Mouse (Mus musculus) heart, postnatal 14 days (tissue): ENCODE measurements around the gene Mgat4a. TPM values are rescaled to one million over a fixed set of nuclear protein-coding genes. Genes with fewer than 3 reads are reported as not detected.
"Not testable (repeated sequence)": the region's sequence is repeated elsewhere in the genome, so short reads cannot be mapped to it uniquely, and the experiment has no call there.

Experiments used
- DNase-seq, 2 experiments: peaks; one replicate each; pipeline ENCODE4 v3.0.0; 2021 to 2022
- intact Hi-C: fragments of 180-260 bp; cut with DNase I; formaldehyde crosslinking; loops from one replicate; pipeline ENCODE4 v1.15.1; 2025
- total RNA-seq, 2 experiments: library from RNA; stranded (reverse); gene quantifications; 2 replicates each; pipeline ENCODE4 v1.2.3; 2021

Mgat4a gene
- total RNA-seq, 2 experiments from 2014 or later = 16.2 to 16.9 TPM

DNA sequence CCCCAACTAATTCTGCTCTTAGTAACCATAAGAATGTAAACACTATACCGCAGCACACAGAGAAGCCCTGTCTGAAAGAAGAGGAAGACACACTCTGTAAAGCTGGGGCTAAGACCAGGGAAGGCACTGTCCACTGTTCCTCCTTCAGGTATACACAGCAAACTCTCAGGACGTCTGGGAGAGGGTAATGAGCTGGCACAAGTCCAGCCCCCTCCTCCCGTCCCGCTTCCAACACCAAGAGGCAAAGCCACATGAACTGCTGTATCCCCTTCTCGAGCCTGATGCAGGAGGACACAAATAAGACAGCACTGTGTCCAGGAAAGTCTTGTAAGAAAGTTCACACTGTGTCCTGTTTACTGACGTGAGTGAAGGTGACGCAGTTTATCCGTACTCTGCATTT, 40.1 kb downstream of the Mgat4a start:
- intact Hi-C loops = loop anchor here (5.0 kb wide), 1 partner anchor 37 kb away; no protein-coding TSS in a partner anchor
- DNase-seq = peak; percentile 23 to 29

DNA sequence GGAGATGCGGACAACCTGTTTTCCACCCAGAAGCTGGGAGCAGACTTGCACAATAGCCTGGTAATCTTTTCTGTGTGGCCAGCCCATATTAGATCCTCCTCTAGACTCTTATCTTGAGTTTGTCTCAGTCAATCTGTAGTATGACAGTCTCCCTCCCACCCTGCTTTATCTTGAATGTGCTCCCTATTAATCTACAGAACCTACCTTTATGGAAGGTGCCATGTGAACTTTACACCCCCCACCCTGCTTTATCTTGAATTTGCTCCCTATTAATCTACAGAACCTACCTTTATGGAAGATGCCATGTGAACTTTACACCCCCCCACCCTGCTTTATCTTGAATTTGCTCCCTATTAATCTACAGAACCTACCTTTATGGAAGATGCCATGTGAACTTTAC, 41.4 kb downstream of the Mgat4a start:
- intact Hi-C loops, DNase-seq: not testable (repeated sequence)

DNA sequence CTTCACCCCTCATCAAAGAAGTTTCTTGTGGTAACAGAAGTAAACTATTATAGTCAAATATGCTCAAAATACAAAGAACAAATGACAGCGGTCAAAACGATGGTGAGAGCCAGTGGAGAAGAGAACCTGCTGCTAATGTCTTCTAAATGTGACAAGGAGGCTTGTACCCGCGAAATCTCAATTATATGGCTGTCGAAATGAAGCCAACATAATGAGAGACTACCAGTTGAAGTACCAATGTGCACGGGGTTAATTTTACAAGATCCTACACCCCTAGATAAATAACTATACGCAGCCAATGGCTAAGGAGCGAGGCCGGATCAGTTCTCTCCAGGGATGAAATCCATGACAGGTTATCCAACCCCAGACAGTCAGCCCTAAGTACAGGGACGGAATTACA, 41.9 kb downstream of the Mgat4a start:
- intact Hi-C loops = no loop called here
- no peak for DNase-seq

DNA sequence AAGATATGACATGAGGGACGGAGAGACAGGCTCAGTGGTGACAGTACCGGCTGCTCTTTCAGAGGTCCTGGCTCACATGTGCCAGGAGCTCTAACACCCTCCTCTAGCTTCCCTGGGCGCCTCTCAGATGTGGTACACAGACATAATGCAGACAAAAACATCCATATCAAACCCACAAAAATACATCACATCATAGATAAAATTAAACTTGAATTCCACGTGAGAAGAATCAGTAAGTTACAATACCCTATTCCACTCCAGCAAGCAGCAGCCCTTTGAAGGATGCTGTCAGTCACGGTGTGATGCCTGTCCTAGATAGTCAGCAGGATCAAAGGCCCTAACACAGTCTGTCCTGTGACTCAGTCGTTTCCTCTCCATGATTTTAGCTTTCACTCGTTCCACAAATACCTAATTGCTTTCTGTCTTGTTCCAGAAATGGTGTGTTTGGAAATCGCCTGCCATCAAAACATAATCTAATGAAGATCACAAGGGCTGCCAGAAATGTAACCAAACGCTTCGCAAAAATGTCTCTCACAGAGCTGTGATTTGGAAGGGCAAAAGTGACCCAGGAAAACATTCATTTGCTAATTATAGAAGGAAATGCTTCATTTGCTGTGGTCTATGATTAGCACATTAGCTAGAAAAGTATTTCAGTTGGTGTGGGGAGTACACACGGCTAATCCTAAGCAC, 44.1 kb downstream of the Mgat4a start:
- intact Hi-C loops = no loop called here
- DNase-seq = no peak

DNA sequence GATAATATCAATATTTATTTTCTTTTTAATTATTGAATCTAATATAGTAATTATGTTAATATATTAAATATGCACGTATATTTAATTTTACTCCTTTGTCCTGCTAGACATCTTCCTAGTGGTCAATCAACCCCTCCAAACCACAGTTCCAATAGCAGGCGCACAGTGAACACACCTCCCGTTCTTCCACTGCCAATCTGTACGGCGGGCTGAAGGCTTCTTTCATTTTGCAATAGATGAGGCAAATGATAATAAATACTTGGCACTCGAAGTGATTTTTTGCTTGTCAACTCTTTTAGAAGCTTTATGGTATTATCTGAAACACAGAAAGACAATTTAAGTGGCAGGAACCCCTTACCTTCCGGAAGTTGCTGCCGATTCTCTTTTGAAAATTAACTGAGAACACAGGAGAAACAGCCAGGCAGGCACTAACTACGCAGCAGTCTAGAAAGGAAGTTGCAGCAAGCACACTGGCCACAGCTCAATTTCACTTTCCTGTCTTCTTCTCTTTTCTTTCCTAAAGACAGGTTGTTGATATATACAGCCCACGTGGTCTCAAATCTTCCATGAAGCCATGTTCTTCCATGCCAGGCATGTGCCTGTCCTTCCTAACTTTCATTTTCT, 45.0 kb downstream of the Mgat4a start:
- intact Hi-C loops = no loop called here
- no peak for DNase-seq

DNA sequence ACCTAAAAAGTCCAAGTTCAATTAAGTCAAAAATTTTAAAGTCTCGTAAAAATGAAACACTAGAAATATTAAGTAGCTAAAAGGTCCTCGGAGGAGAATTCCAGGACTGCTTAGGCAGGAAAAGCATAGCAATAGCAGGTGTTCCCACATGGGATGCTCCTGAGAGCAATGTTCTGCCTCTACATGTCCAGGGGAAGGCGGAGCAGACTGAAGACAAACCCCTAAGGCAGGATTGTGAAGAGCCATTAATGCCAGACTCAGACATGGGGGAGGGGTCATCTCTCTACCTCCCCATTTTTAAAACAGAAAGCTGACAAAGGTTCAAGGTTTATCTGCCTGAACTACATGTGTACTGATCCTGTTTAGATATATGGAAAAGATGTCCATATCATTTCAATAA, 45.7 kb downstream of the Mgat4a start:
- DNase-seq = no peak
- intact Hi-C loops = no loop called here

DNA sequence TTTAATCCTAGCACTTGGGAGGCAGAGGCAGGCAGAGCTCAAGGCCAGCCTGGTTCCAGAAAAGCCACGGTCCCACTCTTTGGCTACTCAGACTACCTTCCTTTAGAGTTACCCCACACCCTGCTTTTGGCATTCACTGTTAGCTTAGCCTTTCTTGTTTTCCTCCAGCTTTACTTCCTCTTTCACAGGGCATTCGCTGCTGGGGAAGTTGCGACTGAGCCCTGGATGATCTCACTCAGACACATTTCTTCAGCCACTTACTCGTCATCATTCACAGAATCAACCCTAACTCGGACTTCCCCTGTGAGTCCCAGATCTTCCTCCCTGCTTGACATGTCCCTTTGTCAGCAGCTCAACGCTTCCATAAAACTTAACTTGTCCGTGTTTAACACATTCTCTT, 49.1 kb downstream of the Mgat4a start:
- DNase-seq = no peak
- intact Hi-C loops = no loop called here

DNA sequence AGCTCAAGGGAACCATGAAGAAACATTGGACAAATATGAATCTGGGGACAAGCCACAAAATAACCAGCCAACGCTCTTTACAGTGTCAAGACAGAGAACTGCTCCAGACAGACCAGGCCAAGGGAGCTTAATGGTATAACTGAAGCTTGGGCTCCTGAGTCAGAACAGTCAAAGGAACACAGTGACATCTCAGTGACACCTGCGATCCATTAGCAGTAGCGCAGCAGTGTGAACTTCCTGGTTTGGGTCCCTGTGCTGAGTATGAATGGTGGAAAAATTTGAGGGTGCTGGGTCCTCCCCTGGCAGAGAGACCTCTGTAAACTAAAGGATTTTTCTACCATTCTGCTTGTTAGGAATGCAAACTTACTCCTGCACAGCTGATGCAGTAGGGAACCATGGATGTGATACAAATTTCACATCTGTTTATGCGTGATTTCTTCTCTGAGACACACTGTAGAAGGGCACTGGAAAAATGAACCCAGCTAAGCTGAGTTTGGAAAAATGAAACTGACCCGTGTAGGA, 50.1 kb downstream of the Mgat4a start:
- intact Hi-C loops = no loop called here
- no peak for DNase-seq

DNA sequence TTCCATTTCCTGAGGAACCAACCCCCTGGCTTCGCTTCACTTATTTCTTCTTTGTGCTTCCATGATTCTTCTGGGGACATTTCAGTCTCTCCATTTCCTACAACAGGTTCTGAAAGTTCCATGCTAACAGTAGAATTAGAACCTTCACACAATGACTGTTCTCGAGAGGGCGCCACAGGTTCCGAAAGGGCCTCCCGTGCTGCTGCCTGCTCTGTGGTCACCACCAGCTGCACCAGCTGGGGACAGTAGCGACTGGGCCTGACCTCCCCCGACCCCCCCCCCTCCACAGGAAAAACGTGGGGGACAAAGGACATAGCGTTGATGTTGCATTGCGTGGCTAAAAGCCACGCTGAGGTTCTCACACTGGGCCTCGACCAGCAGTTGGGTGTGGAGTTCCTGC, 52.3 kb downstream of the Mgat4a start:
- intact Hi-C loops = no loop called here
- no peak for DNase-seq

DNA sequence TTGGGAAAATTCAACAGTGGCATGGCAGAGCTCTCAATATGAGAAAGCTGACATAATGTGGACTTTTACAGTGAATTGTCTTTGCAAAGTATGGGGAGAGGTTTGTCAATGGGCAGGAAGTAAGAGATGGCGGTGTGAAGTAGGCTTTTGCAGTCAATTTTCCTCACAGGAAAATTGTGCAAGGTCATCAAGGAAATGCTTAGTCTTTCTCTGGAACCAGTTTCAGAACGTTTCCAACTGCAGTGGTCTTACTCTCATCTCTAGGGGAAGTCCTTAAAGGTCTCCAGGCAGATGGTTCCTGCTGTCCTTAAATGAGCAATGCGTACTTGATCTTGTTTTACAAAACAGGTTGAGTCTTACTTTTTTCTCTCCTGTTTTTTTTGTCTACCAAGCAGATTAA, 53.8 kb downstream of the Mgat4a start:
- no peak for DNase-seq
- intact Hi-C loops = no loop called here

DNA sequence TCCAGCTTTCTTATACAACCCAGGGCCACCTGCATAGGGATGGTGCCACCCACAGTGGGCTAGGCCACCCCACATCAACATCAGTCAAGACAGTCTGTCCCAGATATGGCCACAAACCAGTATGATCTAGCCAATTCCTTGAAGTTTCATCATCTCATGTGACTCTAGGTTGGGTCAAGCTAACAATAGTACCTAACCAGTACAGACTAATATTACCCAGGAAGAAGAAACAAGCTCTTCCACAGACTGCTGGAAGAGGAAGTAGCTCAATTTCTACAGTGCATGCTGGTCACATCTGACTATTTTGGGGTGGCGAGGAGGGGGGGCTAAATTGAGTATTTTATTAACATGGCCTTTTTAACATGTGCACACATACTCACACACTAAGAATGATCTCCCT, 54.4 kb downstream of the Mgat4a start:
- no peak for DNase-seq
- intact Hi-C loops = no loop called here

DNA sequence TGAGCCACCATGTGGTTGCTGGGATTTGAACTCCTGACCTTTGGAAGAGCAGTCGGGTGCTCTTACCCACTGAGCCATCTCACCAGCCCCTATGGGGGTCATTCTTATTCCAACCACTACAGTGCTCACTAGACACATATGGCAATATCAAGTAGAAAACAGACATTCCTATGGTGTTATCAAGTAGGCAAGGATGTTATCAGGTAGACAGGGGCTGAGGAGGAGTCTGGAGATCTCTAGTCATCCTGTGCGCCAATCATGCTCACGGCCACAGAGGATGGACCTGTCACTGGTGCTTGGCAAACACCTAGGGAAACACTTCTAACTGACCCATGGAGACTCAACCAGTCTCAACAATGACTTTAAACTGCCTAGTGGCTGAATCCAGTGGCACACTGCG, 56.2 kb downstream of the Mgat4a start:
- intact Hi-C loops = loop anchor here (5.0 kb wide), 1 partner anchor 53 kb away; no protein-coding TSS in a partner anchor
- no peak for DNase-seq

DNA sequence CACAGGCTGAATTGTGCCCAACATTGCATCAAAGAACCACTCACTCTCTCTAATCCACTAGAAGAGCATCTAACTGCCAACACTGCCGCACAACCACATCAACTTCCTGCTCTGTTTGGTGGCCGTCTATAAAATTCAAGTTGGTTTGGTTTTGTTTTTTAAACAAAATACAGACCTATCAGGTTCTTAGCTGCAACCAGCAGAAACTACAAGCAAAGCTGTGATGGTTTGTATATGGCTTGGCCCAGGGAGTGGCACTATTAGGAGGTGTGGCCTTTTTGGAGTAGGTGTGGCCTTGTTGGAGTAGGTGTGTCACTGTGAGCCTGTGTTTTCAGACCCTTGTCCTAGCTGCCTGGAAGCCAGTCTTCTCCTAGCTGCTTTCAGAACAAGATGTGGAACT, 59.5 kb downstream of the Mgat4a start:
- DNase-seq = no peak
- intact Hi-C loops = loop anchor here (5.0 kb wide), 1 partner anchor 56 kb away; no protein-coding TSS in a partner anchor

DNA sequence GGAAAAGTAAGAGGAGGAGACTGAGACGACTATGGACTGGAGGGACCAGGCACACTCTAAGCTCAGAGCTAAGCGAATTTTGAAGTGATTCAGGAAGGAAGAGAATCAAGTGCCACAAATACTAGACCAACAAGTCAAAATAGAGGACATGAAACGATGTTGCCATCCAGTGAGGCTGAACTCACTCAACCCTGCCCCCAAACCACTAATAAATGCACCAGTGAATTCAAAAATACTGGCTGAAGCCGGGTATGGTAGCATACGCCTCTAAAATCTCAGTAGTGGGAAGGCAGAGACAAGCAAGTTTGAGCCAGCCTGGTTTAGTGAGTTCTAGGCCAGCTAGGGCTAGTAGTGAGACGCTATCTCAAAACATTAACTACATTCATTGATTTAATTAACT, 60.1 kb downstream of the Mgat4a start:
- intact Hi-C loops = loop anchor here (5.0 kb wide), 1 partner anchor 57 kb away; no protein-coding TSS in a partner anchor

DNA sequence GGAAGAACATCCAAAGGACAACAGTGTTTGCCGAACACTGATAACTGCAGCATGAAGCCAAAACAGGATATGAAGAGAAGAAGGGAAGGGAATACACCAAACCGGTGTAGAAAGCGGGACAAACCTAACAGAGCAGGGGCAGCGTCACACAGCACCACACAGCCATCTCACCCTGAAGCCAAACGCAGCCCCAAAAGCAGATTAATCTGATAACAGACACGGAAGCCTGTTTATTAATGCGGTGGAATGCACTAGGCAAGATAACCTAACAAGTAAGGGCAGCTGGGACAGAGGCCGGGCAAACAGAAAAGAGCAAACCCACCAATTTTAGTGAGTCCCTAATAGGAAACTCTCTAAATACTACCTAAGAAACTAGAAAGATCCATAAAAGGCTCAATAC, 61.1 kb downstream of the Mgat4a start:
- no peak for DNase-seq
- intact Hi-C loops = loop anchor here (5.0 kb wide), 1 partner anchor 58 kb away; no protein-coding TSS in a partner anchor

More for the DNA sequence above, 60.1 kb downstream of the Mgat4a start:
- DNase-seq = no peak

DNA sequence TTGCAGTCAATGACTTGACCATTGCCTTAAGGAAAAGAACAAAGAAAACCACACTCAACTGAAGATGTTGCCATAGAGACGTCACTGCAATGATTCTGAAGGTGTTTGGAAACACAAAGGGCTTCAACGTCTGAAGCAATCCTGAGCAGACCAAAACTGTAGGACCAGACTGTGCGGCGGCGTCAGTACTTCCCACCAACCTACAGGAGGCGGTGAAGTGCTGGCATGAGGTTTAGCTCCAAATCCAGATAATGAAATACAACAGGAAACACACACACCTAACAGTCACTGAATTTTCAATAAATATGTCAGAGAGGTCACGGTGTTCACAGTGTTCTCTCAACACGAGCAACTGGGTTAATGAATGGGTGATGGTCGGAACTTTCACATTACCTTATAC, 61.7 kb downstream of the Mgat4a start:
- intact Hi-C loops = no loop called here
- DNase-seq = peak in 1 of 2 experiments; percentile 36

DNA sequence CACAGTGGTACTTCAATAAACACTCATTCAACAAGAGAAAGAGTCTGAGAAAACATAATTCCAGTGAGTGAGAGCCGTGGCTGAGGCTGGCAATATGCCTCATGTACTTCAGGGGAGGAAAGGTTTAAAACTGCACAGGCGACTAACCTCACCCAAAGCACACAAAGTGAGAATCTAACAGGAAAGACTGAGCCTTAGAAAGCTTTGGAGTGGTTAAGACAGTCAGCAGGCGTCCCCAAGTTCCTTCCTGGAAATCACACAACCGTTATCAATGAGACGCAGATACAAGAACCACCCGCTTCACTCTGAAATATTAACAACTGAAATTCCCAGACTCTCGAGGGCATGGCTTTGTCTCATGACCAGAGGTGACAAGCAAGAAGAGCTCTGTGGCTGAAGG, 62.4 kb downstream of the Mgat4a start:
- intact Hi-C loops = no loop called here
- no peak for DNase-seq

DNA sequence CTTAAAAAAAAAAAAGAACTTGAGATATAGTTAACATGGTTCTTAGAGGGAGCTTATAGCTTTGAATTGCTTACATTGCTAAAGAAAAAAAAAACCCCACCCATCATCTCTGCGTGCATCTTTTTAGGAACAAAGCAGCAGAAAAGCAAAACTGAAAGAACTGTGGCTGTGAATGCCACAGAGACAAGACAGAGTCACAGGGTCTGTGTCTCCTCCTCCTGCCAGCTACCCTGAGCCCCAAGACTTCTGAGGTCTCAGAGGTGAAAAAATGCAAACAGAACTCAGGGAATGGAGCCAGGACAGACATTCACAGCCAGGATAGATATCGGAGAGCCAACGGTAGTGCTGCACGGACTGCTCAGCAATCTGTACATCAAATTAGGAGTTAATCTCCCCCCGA, 62.9 kb downstream of the Mgat4a start:
- DNase-seq = no peak
- intact Hi-C loops = no loop called here

DNA sequence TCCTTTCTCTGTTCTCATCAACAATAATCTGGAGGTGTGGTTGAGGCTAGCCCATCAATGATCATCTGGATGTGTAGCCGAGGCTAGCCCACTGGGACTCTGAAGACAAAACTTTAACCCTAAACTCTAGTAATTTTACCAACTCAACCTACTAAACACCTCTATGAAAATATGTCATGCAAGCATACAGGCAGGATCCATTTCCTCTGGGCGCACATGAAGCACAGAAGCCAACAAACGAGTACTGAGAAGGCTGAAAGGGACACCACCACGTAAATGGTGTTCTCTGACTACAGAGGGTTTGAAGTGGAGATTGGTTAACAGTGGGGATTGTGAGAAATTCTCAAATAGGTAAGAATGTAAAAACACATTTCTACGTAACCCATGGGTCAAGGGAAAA, 63.6 kb downstream of the Mgat4a start:
- intact Hi-C loops = no loop called here
- no peak for DNase-seq

DNA sequence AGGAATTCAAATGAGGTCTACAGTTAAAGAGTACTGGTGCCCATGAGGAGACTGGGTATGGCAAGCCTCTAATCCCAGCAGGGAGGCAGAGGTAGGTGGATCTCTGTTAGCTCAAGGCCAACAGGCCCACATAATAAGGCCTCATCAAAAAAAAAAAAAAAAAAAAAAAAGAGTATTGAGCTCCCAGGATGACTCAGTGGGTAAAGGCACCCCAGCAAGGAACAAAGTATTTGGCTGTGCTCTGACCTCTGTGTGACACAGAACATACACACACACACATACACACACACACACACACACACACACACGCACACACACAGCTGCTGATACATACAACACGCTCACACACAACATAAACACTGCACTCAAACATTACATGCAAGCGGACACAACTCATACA, 65.5 kb downstream of the Mgat4a start:
- intact Hi-C loops = no loop called here
- no peak for DNase-seq

DNA sequence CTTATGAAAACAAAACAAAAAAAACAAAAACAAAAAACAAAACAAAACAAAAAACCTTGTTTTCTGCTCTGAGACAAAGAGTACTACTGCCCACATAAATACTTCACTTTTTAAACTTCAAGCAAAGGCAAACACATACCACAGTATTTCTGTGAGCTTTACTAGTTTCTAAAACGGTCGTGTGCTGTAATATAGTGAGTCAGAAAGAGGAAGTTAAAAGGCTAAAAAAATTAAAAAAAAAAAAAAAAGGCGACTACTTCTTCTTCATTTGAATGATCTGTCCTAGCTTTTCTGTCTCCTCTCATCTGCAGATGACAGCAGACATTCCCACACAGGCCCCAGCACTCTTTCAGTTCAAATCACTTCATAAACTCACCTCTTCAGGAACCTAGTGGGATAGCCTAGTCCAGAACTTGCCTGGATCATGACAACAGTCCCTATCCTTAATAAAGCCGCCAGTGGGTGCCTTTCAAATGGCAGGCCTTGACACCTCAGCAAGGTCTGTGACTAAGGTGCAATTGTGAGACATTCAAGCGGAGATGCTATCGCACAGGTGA, 66.1 kb downstream of the Mgat4a start:
- intact Hi-C loops = no loop called here
- no peak for DNase-seq

DNA sequence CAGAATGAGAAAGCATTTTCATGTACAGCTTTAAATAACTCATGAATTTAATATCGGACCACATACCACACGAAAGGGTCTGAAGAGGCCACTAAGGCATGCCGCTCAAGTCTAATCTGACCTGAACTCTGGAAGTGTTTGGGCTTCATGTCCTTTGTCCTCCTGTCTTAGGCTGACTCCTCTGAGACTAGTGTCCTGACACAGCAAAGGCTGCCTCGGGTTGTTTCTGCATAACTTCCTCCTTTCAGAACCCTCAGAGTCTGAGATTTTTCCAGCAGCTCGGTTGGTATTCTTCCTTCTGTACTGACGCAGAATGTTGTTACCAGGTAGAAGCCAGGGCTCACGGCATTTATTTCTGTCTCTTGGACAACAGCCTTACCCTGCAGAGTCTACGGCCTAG, 66.8 kb downstream of the Mgat4a start:
- DNase-seq = no peak
- intact Hi-C loops = no loop called here
